Mouse (Mus musculus) adrenal gland, adult 2 months (tissue): ENCODE measurements around the gene Fbxw24. TPM values are rescaled to one million over a fixed set of nuclear protein-coding genes. Genes with fewer than 3 reads are reported as not detected.
"Not testable (repeated sequence)": the region's sequence is repeated elsewhere in the genome, so short reads cannot be mapped to it uniquely, and the experiment has no call there.

Source experiments
- DNase-seq: peaks from one replicate; pipeline ENCODE4 v3.0.0; 2021
- long read RNA-seq: library from polyadenylated mRNA; stranded (forward); transcript quantifications from one replicate; pipeline ENCODE4 v2.0.0, GENCODE M21; 2021
- polyA plus RNA-seq: library from polyadenylated mRNA; depleted of rRNA; stranded (reverse); fragments of >200 nt; gene quantifications from 2 replicates; pipeline ENCODE4 v1.2.3, GENCODE M21; 2012; rRNA removed
- total RNA-seq, 2 experiments: library from RNA; stranded (reverse); gene quantifications; 2 replicates each; pipeline ENCODE4 v1.2.3; 2021

Fbxw24 gene
- not detected for total RNA-seq
- not detected in 2 replicates for polyA plus RNA-seq
- long read RNA-seq, result 0 reads

DNA sequence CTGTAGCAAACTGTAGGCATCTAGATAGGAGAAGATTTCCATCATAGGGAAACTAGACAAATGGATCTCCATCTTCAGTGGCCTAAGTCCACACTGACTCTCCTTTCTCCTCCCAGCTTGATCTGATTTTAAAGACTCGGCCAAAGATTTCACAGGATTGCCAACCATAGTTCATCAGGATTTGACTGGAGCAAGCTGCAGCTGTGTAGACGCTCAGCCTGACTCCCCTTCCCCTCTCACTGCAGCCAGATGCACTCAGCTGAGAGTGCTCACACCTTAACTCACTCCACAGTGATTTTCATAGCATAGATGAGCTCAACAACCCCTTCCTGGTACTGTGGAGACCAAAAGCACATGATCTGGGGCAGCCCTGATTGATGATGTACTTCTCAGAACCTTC lies at the start of gene Fbxw24:
TSS of gene Fbxw24 (minus strand) at position 101 of the 400 bp plus-strand sequence.
- not testable (repeated sequence) for DNase-seq

DNA sequence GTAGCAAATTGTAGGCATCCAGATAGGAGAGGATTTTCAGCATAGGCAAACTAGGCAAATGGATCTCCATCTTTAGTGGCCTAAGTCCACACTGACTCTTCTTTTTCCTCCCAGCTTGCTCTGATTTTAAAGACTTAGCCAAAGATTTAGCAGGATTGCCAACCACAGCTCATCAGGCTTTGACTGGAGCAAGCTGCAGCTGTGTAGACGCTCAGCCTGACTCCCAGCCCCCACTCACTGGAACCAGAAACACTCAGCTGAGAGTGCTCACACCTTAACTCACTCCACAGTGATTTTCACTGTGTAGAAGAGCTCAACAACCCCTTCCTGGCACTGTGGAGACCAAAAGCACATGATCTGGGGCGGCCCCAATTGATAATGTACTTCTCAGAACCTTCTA lies 38.7 kb upstream of the Fbxw24 start, which contains the start of gene Fbxw25:
TSS of gene Fbxw25 (minus strand) at position 101 of the 400 bp plus-strand sequence.
- not testable (repeated sequence) for DNase-seq

DNA sequence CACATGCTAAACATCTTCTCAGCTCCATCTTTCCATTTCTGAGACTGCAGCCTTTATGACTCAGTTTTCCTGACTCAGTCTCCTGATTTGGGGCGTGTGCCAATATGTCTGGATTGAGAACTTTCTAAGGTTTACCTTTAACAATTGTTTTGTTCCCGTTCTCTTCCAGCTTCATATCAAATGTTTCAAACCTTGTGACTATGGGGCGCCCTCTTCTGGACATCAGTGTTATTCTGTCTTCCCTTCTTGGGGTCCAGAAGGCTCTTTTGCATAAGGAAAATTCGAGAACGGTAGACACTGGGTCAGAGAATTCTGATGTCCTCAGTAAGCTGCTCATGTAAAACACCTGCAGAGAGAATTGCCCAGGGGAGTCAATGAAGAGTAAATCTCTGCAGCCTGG lies 19.0 kb downstream of the Fbxw24 start:
- DNase-seq, result peak; percentile 29

DNA sequence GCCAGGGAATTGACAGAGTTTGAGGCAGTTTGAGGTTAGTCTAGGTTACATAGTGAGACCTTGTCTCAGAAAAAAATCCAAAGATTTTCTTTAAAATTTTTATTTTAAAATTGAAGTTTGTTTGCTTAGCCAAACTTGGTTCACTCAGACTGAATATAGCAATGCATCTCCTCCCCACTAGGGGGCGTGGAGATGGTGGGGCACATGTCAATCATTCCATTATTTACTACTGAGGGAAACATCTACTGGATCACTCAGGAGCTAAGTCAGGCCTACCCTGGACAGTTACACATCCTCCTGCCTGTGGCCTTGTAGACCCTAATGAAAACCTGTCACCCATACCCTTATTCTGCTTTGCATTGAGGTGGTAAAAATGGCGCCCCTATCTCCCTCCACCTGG lies 23.7 kb downstream of the Fbxw24 start:
- DNase-seq, result not testable (repeated sequence)

DNA sequence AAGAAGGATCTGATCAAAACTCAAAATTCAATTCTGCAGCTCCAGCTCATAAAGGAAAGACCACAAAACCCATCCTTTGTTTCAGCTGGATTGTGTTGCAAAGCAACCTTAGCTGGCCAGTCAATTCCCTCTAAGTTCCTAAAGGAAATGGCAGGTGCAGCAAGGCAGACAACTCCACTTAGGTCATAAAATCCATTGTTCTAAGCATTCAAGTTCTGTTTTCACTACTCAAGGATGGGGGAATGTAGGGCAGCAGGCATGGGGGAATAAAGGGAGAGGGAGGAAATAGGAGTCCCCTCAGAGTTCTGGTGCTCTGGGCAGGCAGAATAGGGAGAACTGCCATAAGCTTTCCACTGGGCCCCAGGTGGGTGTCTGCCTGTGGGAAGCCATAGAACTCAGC lies 28.6 kb downstream of the Fbxw24 start:
- DNase-seq, result no peak

DNA sequence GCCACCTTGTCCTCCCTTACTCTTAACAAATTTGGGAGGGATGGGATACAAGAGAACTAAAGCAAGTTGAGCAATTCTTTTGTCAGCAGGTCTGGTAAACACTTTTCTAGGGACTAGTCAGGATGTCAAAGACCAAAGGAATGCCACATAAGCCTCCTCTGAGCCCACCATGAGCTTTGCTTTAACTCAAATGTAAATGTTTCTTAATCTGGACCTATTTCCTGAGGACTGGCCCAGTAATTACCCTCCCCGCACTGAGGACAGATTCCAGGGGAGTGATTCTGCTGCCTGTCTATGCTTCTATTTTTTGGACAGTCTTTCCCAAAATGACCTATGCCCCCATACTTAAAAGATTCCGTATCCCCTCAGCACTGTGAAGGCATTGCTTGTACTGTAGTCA lies 31.0 kb downstream of the Fbxw24 start:
- no peak for DNase-seq

DNA sequence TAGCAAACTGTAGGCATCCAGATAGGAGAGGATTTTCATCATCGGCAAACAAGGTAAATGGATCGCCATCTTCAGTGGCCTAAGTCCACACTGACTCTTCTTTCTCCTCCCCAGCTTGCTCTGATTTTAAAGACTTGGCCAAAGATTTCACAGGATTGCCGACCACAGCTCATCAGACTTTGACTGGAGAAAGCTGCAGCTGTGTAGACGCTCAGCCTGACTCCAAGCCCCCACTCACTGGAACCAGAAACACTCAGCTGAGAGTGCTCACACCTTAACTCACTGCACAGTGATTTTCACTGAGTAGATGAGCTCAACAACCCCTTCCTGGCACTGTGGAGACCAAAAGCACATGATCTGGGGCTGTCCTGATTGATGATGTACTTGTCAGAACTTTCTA lies 57.7 kb downstream of the Fbxw24 start, which contains the start of gene Fbxw15:
TSS of gene Fbxw15 (minus strand) at position 101 of the 400 bp plus-strand sequence.
- DNase-seq, result not testable (repeated sequence)

DNA sequence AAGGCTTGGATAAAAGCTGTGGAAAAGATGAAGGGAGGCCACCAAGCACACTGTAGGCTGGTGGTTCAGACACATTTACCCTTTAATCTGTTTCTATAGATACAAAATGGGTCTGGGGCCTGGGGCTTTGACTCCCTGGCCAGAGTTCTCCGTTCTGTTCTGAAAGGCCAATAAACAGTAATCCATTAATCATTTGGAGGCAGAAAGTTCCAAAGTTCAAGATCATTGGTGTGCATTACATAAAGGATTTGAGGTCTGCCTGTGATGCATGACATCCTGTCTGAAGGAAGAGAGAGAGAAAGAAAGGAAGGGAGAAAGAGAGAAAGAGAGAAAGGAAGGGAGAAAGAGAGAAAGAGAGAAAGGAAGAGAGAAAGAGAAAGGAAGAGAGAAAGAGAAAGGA lies 60.3 kb downstream of the Fbxw24 start:
- DNase-seq, result no peak

DNA sequence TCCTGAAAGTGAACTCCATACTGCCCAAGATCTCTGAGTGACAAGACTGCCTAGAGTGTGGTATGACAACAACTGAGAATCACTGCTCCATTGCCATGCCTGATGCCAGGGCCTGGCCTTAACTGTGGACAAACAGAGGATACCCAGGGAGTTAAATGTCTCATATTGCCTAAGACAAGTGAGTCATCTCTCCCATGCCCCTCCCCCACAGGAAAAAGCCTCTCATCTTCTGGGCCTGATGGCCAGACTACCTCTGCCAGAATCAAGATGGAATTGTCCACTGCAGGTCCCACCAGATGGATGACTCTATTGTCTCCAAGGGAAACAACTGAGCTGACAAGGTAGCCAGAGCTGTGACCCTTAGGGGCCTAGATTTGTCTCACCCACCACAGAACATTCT lies 63.8 kb downstream of the Fbxw24 start:
- peak; percentile 36 for DNase-seq

DNA sequence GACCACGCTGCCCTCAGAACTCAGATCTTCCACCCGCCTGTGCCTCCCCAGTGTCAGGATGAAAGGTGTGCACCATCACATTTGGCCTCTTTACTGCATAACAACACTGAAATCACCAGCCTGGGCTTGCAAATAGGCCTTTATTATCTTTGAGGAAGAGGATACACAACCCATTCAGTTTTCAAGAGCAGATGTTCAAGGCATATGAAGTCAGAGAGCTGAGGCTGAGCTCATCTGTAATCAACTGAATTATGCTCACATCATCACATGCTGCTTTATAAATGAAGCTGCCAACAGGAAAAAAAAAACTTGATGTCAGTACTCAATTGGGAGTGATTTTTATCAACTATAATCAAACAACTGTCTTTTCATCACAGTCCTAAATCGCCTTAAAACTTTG lies 73.4 kb downstream of the Fbxw24 start:
- DNase-seq, result no peak

Other genes starting within 250 kb of the Fbxw24 start
- not detected for gene Fbxw22, start 221.8 kb downstream of the Fbxw24 start, total RNA-seq
- gene Fbxw22, start 221.8 kb downstream of the Fbxw24 start, polyA plus RNA-seq, result not detected in 2 replicates
- gene Fbxw16, start 176.9 kb downstream of the Fbxw24 start, total RNA-seq, result not detected
- not detected in 2 replicates for gene Fbxw16, start 176.9 kb downstream of the Fbxw24 start, polyA plus RNA-seq
- not detected for gene Fbxw19, start 130.2 kb downstream of the Fbxw24 start, total RNA-seq
- not detected in 2 replicates for gene Fbxw19, start 130.2 kb downstream of the Fbxw24 start, polyA plus RNA-seq
- gene Fbxw15, start 57.8 kb downstream of the Fbxw24 start, total RNA-seq, result not detected
- gene Fbxw15, start 57.8 kb downstream of the Fbxw24 start, polyA plus RNA-seq, result not detected in 2 replicates
- gene Fbxw25, start 38.6 kb upstream of the Fbxw24 start, total RNA-seq, result not detected
- not detected in 2 replicates for gene Fbxw25, start 38.6 kb upstream of the Fbxw24 start, polyA plus RNA-seq
- not detected for gene Fbxw18, start 76.6 kb upstream of the Fbxw24 start, total RNA-seq
- not detected in 2 replicates for gene Fbxw18, start 76.6 kb upstream of the Fbxw24 start, polyA plus RNA-seq
- not detected for gene Fbxw26, start 120.0 kb upstream of the Fbxw24 start, total RNA-seq
- not detected in 2 replicates for gene Fbxw26, start 120.0 kb upstream of the Fbxw24 start, polyA plus RNA-seq
- not detected for gene Fbxw27, start 164.6 kb upstream of the Fbxw24 start, total RNA-seq
- not detected in 2 replicates for gene Fbxw27, start 164.6 kb upstream of the Fbxw24 start, polyA plus RNA-seq
- gene Spink8, start 186.2 kb upstream of the Fbxw24 start, total RNA-seq, result 10 to 100 TPM; 15.2 to 33.6 TPM
- gene Spink8, start 186.2 kb upstream of the Fbxw24 start, polyA plus RNA-seq, result not detected in 2 replicates
- gene Nme6, start 206.7 kb upstream of the Fbxw24 start, total RNA-seq, result 10 to 100 TPM; 19.0 to 20.7 TPM
- 9.3 and 10.9 TPM in 2 replicates for gene Nme6, start 206.7 kb upstream of the Fbxw24 start, polyA plus RNA-seq
- under 1 TPM; 0.52 to 0.69 TPM for gene Camp, start 223.6 kb upstream of the Fbxw24 start, total RNA-seq
- gene Camp, start 223.6 kb upstream of the Fbxw24 start, polyA plus RNA-seq, result 0.71 TPM in 1 of 2 replicates, not detected in the other
- gene Cdc25a, start 249.5 kb upstream of the Fbxw24 start, total RNA-seq, result 10 to 100 TPM; 11.4 to 13.3 TPM
- 4.3 TPM in 2 replicates for gene Cdc25a, start 249.5 kb upstream of the Fbxw24 start, polyA plus RNA-seq